Mouse (Mus musculus) frontal cortex, adult 2 months (tissue): ENCODE data around the gene Tmem145. TPM values are rescaled to one million over a fixed set of nuclear protein-coding genes. Genes with fewer than 3 reads are reported as not detected.

Source experiments
- DNase-seq, 2 experiments: peaks; one replicate each; pipeline ENCODE4 v3.0.0; 2022; ENCODE audit warnings: low spot score in 1 of 2; ENCODE audit errors: extremely low spot score in 1 of 2
- polyA plus RNA-seq: library from polyadenylated mRNA; depleted of rRNA; stranded (reverse); fragments of >200 nt; gene quantifications from 2 replicates; pipeline ENCODE4 v1.2.3, GENCODE M21; 2012

The Tmem145 gene
- polyA plus RNA-seq, 1 experiment: 74.6 TPM

DNA sequence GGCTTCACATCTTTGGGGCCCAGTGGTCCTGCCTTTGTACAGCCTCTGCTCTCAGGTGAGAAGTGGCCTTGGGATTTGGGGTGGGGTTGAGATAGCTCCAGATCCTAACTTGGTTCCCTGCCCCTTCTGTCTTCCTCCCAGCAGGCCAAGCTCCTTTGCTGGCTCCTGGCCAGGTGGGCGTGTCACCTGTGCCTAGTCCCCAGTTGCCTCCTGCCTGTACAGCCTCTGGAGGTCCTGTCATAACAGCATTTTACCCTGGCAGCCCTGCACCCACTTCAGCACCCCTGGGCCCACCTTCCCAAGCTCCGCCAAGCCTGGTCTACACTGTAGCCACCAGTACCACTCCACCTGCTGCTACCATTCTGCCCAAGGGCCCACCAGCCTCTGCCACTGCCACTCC lies 15.0 kb upstream of the Tmem145 start:
- no peak for DNase-seq

DNA sequence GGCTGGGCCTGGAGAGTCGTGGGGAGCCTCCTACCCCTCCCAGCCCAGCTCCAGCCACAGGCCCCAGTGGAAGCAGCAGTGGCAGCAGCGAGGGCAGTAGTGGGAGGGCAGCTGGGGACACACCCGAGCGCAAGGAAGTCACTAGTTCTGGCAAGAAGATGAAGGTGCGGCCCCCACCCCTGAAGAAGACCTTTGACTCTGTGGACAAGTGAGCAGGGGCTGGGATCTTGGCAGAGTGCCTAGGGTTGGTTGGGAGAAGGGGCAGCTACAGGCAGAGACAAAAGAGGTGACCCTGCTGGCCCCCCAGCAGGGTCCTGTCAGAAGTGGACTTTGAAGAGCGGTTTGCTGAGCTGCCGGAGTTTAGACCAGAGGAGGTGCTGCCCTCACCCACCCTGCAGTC lies 13.8 kb upstream of the Tmem145 start:
- DNase-seq: no peak

DNA sequence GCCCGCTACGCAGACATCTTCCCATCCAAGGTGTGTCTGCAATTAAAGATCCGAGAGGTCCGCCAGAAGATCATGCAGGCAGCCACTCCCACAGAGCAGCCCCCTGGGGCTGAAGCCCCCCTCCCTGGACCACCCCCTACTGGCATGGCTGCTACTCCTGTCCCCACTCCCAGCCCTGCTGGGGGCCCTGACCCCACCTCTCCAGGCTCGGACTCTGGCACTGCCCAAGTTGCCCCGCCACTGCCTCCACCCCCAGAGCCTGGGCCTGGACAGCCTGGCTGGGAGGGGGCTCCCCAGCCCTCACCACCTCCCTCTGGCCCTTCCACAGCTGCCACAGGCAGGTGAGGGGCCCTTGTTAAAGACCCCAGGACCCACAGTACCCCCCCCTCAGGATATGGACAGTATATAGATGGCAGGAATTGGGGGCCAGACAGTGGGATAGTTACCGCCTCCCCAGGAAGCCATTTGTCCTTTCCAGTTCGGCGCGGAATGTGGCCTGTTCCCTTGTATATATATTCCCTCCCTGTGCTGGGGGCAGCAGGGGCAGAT lies 12.6 kb upstream of the Tmem145 start:
- DNase-seq: no peak

DNA sequence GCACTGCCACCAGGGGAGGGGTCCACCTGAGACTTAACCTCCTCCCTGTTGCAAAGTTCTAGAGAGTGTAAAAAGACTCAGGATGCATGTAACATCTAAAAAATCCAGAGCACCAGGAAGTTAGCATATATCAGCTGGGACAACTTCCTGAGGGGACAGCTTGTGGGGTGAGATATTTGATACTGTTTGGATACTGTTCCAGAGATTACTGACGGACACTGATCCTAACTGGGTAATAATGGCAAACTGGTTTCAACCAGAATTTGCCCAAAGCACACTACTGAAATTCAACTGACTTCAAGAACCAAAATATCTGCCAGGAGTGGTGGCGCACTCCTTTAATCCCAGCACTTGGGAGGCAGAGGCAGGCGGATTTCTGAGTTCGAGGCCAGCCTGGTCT lies 11.4 kb upstream of the Tmem145 start:
- DNase-seq: no peak

DNA sequence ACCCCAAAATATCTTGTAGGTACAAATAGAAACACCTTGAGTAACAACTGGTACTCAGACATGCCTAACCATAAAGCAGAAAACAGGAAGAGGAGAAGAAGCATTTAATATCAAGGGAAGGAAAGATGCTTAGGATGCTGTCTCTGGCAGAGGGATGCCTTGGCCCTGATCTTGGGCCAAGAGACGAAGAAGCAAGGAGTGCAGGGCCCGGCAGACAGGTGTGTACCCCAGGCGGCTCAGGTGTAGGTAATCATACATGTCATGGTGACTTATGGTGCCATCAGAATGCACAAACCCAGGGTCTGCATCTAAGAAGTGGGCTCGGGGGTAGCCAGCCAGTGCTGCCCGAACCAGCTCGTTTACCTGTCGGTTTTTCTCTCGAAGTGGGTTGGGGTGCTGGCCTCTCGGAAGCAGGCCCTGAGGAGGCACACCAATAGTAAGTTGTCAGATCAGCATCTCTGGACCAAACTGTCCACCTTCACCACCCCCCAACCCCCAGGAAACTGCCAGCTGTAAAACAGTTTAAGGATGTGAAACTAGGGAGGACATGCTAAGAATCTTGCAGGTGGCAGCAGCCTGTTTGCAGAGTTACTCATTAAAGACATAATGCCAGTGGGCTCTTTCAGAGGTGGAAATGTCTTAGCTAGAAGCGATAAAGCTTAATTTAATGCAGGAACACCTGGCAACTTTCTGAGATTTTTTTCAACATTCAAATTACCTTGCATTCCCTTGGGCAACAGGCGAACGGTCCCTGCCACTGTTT lies 10.8 kb upstream of the Tmem145 start:
- DNase-seq: no peak

DNA sequence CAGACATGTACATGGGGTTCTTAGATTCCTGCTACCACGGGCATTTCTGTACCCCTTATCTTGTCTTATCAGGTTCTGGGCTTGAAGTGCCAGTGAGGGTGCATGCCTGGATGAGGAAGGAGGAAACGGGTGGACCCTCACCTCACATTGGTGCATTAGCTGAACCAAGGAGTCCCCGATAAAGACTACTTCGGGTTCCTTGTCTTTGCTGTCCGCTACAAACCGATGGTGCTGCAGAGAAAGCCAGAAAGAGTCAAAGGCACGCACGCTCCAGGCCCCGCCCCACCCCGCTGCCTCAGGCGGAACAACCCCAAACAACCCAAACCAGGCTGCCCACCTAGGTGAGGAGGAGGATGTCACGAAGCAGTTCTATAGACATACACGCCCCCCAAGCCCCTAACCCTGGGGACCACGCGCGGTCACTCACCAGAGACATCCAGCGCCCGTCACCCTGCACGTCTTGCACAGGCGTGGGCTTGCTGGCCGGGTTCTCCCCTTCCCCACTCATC lies 8.9 kb upstream of the Tmem145 start:
- DNase-seq: no peak

DNA sequence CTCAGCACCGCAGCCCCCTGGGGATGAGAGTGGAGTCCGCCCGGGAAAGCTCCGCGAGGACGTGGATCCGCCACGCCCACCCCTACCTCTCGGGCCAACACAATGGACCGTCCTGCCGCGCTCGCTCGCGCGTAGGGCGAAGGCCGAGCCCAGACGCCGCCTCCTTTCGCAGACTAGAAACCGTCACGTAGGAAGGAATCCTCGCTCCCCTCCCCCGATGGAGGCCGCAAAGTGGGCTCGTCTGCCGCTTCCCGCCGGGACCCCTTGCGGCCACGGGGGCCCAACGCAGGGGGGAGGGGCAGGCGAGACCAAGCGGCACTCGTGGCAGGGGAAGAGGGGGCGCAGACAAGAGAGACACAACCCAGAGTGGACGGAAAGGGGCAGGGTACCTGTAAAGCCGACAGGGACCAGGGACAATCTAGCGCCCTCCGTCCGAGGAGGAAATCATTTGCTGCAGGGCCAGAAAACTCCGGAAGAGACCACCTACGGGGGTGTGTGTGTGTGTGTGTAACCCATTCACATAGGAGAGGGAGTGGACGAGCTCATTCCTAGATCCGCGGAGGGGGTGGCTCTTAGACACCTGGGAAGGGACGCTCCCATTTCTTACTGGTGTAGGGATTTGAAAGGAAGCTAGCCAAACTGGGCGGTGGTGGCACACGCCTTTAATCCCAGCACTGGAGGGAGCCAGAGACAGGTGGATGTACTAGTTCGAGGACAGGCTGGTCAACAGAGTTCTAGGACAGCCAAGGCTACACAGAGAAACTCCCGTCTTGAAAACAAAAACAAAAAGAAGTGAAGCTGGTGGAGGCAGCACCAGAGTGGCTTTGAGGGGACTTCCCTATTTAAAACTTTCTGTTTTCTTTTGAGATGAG lies 8.2 kb upstream of the Tmem145 start, which contains the start of gene Pafah1b3:
Gene Pafah1b3 (minus strand): TSS at position 533 of the 872 bp plus-strand sequence.
- peak; percentile 84 to 93 for DNase-seq

DNA sequence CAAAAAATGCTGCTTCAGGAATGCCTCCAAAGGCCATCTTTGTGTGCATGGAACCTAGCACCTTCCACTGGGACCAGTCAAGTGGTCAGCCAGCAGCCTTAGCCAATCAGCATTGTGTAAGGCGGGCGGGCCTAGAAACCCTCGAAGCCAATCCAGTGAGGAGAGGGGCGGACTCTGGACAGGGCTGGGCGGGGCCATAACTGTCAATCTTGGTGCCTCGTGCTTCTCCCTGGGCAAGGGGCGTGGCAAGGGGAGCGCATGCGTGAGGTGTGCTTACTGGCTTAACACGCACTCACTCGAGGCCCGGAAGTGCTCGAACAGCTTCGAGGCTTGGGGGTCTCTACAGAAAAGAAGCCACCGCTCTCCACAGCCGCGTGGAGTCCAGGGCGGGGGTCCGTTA lies 4.8 kb upstream of the Tmem145 start, which contains the start of gene Prr19:
Gene Prr19 (plus strand): TSS at position 349 of the 400 bp plus-strand sequence.
- DNase-seq: no peak

DNA sequence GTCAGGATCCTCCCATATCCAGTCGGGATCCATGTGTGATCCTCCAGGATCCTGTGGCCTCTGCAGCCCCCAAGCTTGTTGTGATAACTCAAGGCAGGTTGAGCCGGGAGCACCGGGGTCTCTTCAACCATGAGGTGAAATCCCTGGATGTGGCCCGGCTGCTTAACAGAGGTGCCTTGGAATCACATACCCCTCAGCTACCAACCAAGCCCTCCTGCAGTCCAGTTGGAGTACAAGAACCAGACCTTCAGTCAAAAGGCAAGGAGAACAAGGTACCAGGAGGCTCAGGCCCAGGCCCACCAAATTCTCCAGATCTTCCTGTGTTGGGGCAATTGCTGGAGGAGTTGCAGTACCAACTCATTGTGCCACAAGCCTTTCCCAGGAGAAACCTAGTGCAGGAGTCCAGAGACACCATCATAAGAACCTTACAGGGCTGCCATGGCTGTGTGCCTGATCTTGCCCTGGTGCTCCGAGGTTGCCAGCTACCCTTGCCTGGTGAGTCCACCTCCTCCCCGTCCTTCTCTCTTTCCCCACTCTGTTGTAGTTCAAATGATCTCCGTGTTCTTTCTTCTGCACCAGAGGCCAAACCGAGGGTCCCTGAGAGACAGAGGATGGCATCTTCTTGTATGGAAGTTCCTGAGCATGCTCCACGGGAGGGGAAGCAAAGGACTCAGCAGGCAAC lies 2.8 kb upstream of the Tmem145 start:
- DNase-seq: no peak

DNA sequence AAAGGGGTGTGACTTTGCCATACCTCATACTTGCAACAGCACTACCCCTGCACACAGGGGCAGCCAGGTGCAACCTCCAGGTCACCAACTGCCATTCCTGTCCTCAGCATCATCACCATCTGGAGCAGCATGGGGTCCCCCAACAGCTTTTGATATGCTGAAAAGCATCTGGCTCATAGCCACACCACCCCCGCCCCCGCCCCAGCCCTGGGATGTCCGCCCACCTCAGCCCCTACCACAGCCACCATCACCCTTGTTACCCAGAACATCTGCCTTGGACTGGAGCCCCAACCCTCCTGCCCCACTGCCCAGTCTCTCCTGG lies 2.3 kb upstream of the Tmem145 start:
- no peak for DNase-seq

DNA sequence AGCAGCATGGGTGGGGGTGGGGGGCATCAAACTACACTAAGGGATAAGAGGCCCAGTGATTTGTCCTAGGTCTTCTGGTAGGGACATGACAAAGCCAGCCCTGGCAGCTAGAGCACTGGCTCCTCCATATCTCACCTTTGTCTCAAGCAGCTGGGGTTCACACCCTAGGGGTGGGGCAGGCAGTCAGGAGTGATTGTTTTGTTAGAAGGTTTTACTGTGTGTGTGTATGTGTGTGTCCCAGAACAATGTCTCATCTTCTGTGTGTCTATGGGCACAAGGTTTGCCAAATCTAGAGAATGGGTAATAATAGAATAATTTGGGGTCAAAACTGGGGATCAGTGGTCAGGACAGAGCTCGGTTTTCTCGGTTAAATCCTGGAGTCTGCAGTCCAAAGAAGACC lies 425 bp upstream of the Tmem145 start:
- no peak for DNase-seq

DNA sequence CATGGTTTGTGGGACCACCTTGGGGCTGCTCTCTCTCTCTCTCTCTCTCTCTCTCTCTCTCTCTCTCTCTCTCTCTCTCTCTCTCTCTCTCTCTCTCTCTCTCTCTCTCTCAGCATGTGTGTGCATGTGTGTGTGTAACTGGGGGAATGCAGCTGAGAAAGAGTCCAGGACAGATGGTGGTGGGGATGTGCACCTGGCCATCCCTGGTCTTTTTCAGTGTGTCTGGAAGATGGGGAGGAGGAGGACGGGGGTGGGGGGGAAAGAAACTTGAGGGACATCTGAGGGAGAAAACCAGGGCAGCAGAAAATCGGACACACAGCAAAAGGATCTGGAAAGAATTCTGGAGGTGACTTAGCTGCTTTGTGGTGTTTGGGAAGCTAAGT lies 699 bp downstream of the Tmem145 start:
- DNase-seq: no peak

DNA sequence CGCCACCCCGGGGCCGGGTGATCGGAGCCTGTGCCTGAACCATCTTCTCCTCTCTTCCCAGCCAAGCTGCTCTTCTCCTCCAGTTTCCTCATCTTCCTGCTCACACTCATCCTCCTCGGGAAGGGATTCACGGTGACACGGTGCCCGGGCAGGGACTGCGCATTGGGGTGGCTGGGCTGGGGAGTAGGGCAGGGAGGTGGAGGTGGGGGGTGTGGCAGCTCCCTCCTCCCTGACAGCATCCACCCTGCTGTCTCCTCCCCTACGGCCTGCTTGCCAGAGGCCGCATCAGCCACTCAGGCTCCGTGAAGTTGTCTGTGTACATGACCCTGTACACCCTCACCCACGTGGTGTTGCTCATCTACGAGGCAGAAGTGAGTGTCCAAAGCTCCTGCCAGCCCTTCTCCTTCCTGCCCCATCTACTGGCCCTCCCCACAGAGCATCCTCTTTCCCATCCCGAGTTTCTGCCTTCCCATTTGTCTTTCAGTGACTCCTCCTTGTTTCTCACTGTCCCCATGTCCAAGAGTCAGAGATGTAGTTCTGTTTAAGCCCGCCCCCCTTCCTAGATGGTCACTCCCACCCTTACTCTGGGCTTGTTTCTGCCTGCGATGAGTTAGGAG lies 2.9 kb downstream of the Tmem145 start:
- no peak for DNase-seq

DNA sequence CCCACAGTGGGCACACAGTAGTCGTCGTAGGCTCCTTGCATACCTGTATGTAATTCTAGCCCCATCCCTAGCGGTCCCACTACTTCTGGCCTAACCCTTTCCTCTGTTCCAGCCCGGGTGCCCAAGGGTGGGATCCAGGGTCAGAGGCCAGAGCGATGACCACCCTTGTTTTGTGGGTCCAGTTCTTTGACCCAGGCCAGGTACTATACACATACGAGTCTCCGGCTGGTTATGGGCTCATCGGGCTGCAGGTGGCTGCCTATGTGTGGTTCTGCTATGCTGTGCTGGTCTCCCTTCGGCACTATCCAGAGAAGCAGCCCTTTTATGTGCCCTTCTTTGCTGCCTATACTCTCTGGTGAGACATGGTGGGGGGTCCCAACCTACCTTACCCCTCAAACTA lies 3.5 kb downstream of the Tmem145 start:
- no peak for DNase-seq

DNA sequence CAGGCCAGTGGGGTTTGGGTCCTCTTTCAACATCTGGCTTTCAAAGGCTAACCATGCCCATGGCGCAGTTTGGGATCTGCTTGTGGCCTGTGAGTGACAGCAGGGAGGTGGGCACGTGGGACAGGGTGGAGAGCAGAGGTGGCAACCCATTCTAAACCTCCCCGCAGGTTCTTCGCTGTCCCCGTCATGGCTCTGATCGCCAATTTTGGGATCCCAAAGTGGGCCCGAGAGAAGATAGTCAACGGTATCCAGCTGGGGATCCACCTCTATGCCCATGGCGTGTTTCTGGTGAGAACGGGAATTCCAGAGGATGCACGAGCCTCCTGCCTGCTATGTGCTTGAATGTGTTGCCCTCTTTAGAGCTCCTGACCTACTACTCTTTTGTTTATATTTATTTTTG lies 5.3 kb downstream of the Tmem145 start:
- DNase-seq: no peak

DNA sequence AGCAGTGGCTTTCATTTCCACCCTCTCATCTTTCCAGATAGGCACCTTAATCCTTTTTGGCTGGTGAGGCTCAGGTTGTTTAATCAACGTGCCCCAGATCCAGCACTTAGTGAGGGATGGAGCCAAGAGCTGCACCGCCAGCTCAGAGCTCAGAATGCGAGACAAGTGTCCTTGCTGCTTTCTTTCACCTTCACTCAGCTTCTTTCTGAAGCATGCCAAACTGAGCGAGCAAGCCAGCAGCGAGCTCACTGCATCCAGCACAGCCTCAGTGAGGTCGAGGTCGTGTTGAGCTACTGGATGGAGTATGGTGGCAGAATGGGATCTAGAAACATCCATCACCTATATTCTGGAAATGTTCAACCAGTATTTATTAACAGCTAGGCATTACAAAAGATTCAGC lies 7.4 kb downstream of the Tmem145 start:
- DNase-seq: no peak

DNA sequence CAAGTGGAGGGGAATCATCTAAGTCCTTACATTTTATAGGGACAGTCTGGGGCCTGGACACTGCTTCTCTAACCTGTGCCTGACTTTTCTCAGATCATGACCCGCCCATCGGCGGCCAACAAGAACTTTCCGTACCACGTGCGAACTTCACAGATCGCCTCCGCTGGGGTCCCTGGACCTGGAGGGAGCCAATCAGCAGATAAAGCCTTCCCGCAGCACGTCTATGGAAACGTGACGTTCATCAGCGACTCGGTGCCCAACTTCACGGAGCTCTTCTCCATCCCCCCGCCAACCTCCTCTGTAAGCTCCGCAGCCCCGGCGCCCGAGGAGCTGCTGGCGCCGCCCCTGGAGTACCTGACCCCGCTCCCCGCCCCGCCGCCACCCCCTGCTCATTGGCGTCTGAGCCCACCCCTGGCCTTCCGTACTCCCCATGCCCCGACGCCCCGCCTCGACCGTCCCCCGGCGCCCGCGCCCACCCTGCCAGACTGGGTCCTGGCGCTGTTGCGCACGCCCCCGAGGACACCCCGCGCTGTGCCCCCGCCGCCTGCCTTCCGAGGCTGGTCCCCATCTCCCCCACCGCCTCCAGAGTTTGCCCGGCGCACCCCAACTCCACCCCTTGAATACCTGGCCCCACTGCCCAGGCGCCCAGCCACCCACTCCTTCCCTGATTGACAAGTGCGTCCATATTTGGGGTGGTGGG lies 8.8 kb downstream of the Tmem145 start:
- no peak for DNase-seq

DNA sequence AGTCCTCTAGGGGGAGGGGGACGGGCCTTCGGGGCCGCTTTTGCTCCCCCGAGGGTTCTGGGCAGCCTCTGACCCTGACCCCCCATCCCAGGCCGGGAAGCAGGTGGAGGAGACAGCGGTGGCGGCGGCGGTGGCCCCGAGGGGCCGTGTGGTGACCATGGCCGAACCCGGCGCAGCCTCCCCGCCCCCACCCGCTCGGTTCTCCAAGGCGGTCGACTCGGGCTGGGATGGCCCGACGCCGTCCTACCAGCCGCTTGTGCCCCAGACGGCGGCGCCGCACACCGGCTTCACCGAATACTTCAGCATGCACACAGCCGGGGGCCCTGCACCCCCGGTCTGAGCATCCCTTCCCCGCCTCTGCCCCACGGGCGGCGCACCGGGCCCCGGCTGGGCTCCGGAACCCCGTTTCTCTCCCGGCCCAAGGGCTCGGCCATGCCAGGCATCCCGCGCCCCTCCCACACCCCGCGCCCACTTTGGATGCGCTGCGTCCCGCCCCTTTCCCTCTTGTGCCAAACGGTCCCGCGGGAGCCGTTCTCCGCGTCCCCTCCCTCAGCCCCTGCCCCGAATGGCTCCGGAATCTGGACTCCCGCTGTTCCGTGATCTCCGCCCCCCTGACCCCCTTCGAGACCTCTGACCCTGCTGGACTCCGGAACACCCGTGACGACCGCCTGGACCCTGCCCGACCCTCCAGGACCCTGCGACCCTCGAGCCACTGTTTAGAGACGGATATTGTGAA lies 9.6 kb downstream of the Tmem145 start:
- peak in 1 of 2 experiments; percentile 13 for DNase-seq
